Mouse (Mus musculus): Measurements from ENCODE around the gene Inpp4a. TPM values are rescaled to one million over a fixed set of nuclear protein-coding genes. Genes with fewer than 3 reads are reported as not detected.

The Inpp4a gene
- total and polyA plus RNA-seq, 3 experiments, result 1.5 to 7.0 (median 4.0) TPM

DNA sequence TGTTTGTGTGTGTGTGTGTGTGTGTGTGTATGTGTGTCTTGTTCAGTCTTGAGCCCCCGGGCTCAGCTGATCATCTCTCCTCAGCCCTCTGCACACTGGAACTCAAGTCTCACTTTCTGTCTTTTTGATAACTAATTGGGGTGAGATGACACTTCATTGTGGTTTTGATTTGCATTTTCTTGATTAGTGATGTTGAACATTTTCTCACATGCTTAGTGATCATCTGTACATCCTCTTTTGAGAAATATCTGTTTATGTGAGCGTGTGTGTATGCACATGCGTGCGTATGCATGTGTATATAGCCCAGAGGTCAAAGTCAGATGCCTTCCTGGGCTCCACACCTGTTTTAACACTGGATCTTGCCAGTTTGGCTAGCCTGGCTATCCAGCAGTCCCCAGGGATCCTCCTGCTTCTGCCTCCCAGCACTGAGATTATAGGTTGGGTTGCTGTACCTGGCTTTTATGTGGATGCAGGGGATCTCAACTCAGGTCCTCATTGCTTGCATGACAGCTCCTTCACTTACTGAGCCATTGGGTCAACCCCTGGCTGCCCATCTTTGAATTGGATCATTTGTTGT lies 10.4 kb downstream of the Inpp4a start:
- no peak overlapping the region for H3K27ac ChIP-seq (ENCODE audit: insufficient read depth, low read depth)
- no peaks in the 10 kb centered on the region for H3K79me2 ChIP-seq (replicated peaks; ENCODE audit: control insufficient read depth, extremely low read depth, insufficient read depth, poor library complexity, severe bottlenecking)
- no peak overlapping the region for H3K4me2 ChIP-seq (ENCODE audit: insufficient read depth, low read depth, poor library complexity, severe bottlenecking)
- in situ Hi-C loops (cut with MboI; ENCODE audit: low pct_ligation_motif_present, low pct_unique_long_range_greater_than_20kb, low sequenced_read_pairs) (no loop called here), dilution Hi-C loops (cut with MboI; ENCODE audit: extremely low pct_ligation_motif_present, extremely low pct_unique_long_range_greater_than_20kb, low sequenced_read_pairs) (no loop called here)
- H3K27me3 ChIP-seq (replicated peaks), result no peaks in the 10 kb centered on the region
- H3K36me3 ChIP-seq (replicated peaks in 1 of 2; ENCODE audit: control insufficient read depth in 1 of 2, insufficient read depth in 1 of 2, low read length in 1 of 2), result peaks cover 0 to 1% of the 10 kb centered on the region in 2 experiments
- no peak for DNase-seq (ENCODE audit: extremely low read depth)
- no peak overlapping the region for H3K9ac ChIP-seq (ENCODE audit: insufficient read depth, low read depth)
- H3K4me1 ChIP-seq (ENCODE audit: control insufficient read depth in 1 of 2, insufficient read depth in 2 of 2), result peaks cover 20 to 87% of the 10 kb centered on the region in 2 experiments
- H3K4me3 ChIP-seq (replicated peaks in 1 of 3; ENCODE audit: low read depth in 2 of 3, low read length in 2 of 3, poor library complexity in 1 of 3), result no peak overlapping the region
- TF ChIP-seq MEF2A (IDR thresholded peaks at IDR 0.05; ENCODE audit: borderline replicate concordance, low read depth, low read length) (no peak), POLR2A (IDR thresholded peaks at IDR 0.05; ENCODE audit: low read depth, low read length) (no peak), BHLHE40 (IDR thresholded peaks at IDR 0.05; ENCODE audit: low read depth, low read length) (0 out of 2 replicates have a peak, but pooled peaks have one; percentile 6)
- H3K9me3 ChIP-seq (replicated peaks; ENCODE audit: low read length), result no peaks in the 10 kb centered on the region

DNA sequence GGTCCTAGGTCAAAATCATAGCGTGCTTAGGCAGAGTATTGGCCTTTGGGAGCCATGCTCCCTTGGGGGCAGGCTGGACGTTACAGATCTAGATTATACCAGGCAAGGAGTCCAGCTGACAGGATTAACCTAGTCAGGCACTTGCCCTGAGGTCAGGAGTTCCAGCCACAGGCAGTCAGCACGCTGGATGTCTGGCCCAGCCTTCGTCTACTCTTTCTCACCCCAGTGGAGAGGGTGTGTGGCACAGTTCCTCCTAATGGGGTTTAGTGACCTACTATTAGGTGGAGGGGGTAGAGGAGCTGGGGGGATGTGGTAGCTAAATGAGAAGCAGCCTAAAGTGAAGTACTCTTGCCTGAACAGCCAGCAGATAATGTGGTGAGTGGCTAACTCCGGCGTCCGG lies 14.7 kb downstream of the Inpp4a start:
- no peak for DNase-seq (ENCODE audit: extremely low read depth)
- in situ Hi-C loops (cut with MboI; ENCODE audit: low pct_ligation_motif_present, low pct_unique_long_range_greater_than_20kb, low sequenced_read_pairs) (no loop called here), dilution Hi-C loops (cut with MboI; ENCODE audit: extremely low pct_ligation_motif_present, extremely low pct_unique_long_range_greater_than_20kb, low sequenced_read_pairs) (no loop called here)
- Histone ChIP-seq H3K36me3 (replicated peaks in 1 of 2; ENCODE audit: control insufficient read depth in 1 of 2, insufficient read depth in 1 of 2, low read length in 1 of 2) (peaks cover 0 to 8% of the 10 kb centered on the region in 2 experiments), H3K79me2 (replicated peaks; ENCODE audit: control insufficient read depth, extremely low read depth, insufficient read depth, poor library complexity, severe bottlenecking) (no peaks in the 10 kb centered on the region), H3K27me3 (replicated peaks) (no peaks in the 10 kb centered on the region), H3K4me2 (ENCODE audit: insufficient read depth, low read depth, poor library complexity, severe bottlenecking) (no peak overlapping the region), H3K9me3 (replicated peaks; ENCODE audit: low read length) (no peaks in the 10 kb centered on the region), H3K4me1 (ENCODE audit: control insufficient read depth in 1 of 2, insufficient read depth in 2 of 2) (peaks cover 9 to 79% of the 10 kb centered on the region in 2 experiments), H3K4me3 (replicated peaks in 1 of 3; ENCODE audit: low read depth in 2 of 3, low read length in 2 of 3, poor library complexity in 1 of 3) (no peak overlapping the region), H3K27ac (ENCODE audit: insufficient read depth, low read depth) (no peak overlapping the region), H3K9ac (ENCODE audit: insufficient read depth, low read depth) (no peak overlapping the region)
- TF ChIP-seq HCFC1 (IDR thresholded peaks at IDR 0.05; ENCODE audit: low read depth, low read length) (no peak), POLR2AphosphoS2 (IDR thresholded peaks at IDR 0.05; ENCODE audit: low read depth, low read length) (no peak), RCOR1 (conservative IDR thresholded peaks at IDR 0.05; ENCODE audit: low read depth, low read length) (no peak), USF2 (conservative IDR thresholded peaks at IDR 0.05; ENCODE audit: low read depth, low read length) (no peak), NELFE (IDR thresholded peaks at IDR 0.05; ENCODE audit: low read depth, low read length) (no peak), SIN3A (IDR thresholded peaks at IDR 0.05; ENCODE audit: low read length) (no peak), ELF1 (IDR thresholded peaks at IDR 0.05; ENCODE audit: low read depth, low read length) (no peak), USF1 (IDR thresholded peaks at IDR 0.05; ENCODE audit: low read depth, low read length) (no peak), ZC3H11A (IDR thresholded peaks at IDR 0.05; ENCODE audit: low read depth, low read length) (no peak), CHD1 (IDR thresholded peaks at IDR 0.05; ENCODE audit: low read depth, low read length) (no peak), TBP (conservative IDR thresholded peaks at IDR 0.05; ENCODE audit: low read depth, low read length) (no peak), SMC3 (IDR thresholded peaks at IDR 0.05; ENCODE audit: low read depth, low read length) (no peak)
